Mouse (Mus musculus) liver, postnatal 0 days (tissue): ENCODE measurements around the gene Nek4. TPM values are rescaled to one million over a fixed set of nuclear protein-coding genes. Genes with fewer than 3 reads are reported as not detected.

ENCODE experiments used
- ATAC-seq: fragments of 200-750 bp; cut with Nextera tagmentation; 2 replicates; pipeline ENCODE4 v1.8.0; 2017; ENCODE audit warnings: mild to moderate bottlenecking, moderate library complexity
- DNase-seq: peaks from one replicate; pipeline ENCODE4 v3.0.0-alpha.2; 2016
- H3K27ac ChIP-seq: fragments of 300-500 bp; sonication (generic); 2 replicates; pipeline ENCODE4 v1.5.1; 2014; ENCODE audit warnings: antibody characterized with exemption, moderate library complexity, mild to moderate bottlenecking, low read depth
- H3K27me3 ChIP-seq: fragments of 300-500 bp; sonication (generic); 2 replicates; pipeline ENCODE4 v1.6.1; 2014; ENCODE audit warnings: low read length, control low read depth, mixed read lengths; ENCODE audit not compliant: insufficient read depth
- H3K36me3 ChIP-seq: fragments of 300-500 bp; sonication (generic); replicated peaks from 2 replicates; pipeline ENCODE4 v1.6.1; 2014; ENCODE audit warnings: mild to moderate bottlenecking, control low read depth, low read length, moderate library complexity, mixed read lengths; ENCODE audit not compliant: insufficient read depth
- H3K4me1 ChIP-seq: fragments of 300-500 bp; sonication (generic); 2 replicates; pipeline ENCODE4 v1.6.1; 2014; ENCODE audit warnings: antibody characterized with exemption, mild to moderate bottlenecking, control low read depth; ENCODE audit not compliant: insufficient read depth
- H3K4me2 ChIP-seq: fragments of 300-500 bp; sonication (generic); 2 replicates; pipeline ENCODE4 v1.6.1; 2014; ENCODE audit warnings: low read depth, mild to moderate bottlenecking, low read length, moderate library complexity, mixed read lengths
- H3K4me3 ChIP-seq: fragments of 300-500 bp; sonication (generic); 2 replicates; pipeline ENCODE4 v1.5.1; 2014; ENCODE audit warnings: low read depth, low read length
- H3K9ac ChIP-seq: fragments of 300-500 bp; sonication (generic); replicated peaks from 2 replicates; pipeline ENCODE4 v1.6.1; 2014; ENCODE audit warnings: mild to moderate bottlenecking, moderate library complexity
- H3K9me3 ChIP-seq: fragments of 300-500 bp; sonication (generic); 2 replicates; pipeline ENCODE4 v1.6.1; 2016; ENCODE audit warnings: mild to moderate bottlenecking, control low read depth, low read length, mixed read lengths
- CTCF ChIP-seq: sonication (generic); IDR thresholded peaks from 2 replicates; pipeline ENCODE4 v1.5.1; 2016; ENCODE audit warnings: antibody characterized with exemption, low read depth
- EP300 ChIP-seq: IDR thresholded peaks from 2 replicates; pipeline ENCODE4 v1.6.1; 2016; ENCODE audit warnings: antibody characterized with exemption, low read depth, mild to moderate bottlenecking
- WGBS: fragments of 180-500 bp; shearing (Covaris S2); extraction: QIAGEN DNeasy Blood & Tissue Kit; methylation state at CpG from one replicate; pipeline ENCODE4 v1.1.7; 2014; ENCODE audit not compliant: insufficient replicate concordance; 5-methylcytosine and 5-hydroxymethylcytosine counted together
- polyA plus RNA-seq: library from polyadenylated mRNA; unstranded; fragments of >200 nt; fragmentation: Nextera tagmentation; extraction: Ambion mirVana; gene quantifications from 2 replicates; pipeline ENCODE4 v1.2.1, GENCODE M21; 2015

Gene Nek4
- polyA plus RNA-seq, 1 experiment from 2014 or later = 3.1 TPM

- no peak for TF ChIP-seq CTCF
- TF ChIP-seq EP300 = peak; percentile 75
- Histone ChIP-seq H3K27me3 (no peaks in the 10 kb centered on the region), H3K9ac (peak overlapping the region; percentile 50; the same call in 1 of the 2 replicates), H3K4me3 (no peak overlapping the region), H3K36me3 (no peaks in the 10 kb centered on the region), H3K4me2 (peak overlapping the region; percentile 28; the same call in 1 of the 2 replicates), H3K9me3 (no peaks in the 10 kb centered on the region), H3K27ac (peak overlapping the region; percentile 98), H3K4me1 (peaks cover 4% of the 10 kb centered on the region)
- WGBS = 47% methylated on average over 2 of the region's 2 CpGs
- ATAC-seq (peak; percentile 86), DNase-seq (peak; percentile 51)
Observed at GRCm38 (mm10) chr14:30944745-30945144, 6.4 kb upstream of the Nek4 start.

GRCm38 (mm10) chr14:30949986-30950385 is 1.2 kb upstream of the Nek4 start:
- TF ChIP-seq EP300 = no peak
- TF ChIP-seq CTCF = no peak; the same call in 1 of the 2 replicates
- WGBS = 80% methylated on average over 10 of the region's 10 CpGs
- Histone ChIP-seq H3K9me3 (no peaks in the 10 kb centered on the region), H3K4me3 (no peak overlapping the region), H3K4me2 (0 out of 2 replicates have a peak overlapping the region, but pooled peaks have one; percentile 92), H3K9ac (no peak overlapping the region), H3K36me3 (no peaks in the 10 kb centered on the region), H3K4me1 (peaks cover 11% of the 10 kb centered on the region), H3K27ac (peak overlapping the region; percentile 73; the same call in 1 of the 2 replicates), H3K27me3 (no peaks in the 10 kb centered on the region)
- peak; percentile 16; the same call in 1 of the 2 replicates for ATAC-seq
- DNase-seq = no peak

- Histone ChIP-seq H3K9me3 (no peaks in the 10 kb centered on the region), H3K4me3 (no peak overlapping the region), H3K27ac (no peak overlapping the region), H3K4me1 (no peaks in the 10 kb centered on the region), H3K9ac (no peak overlapping the region), H3K27me3 (no peaks in the 10 kb centered on the region), H3K4me2 (no peak overlapping the region), H3K36me3 (no peaks in the 10 kb centered on the region; the same call in 1 of the 2 replicates)
- DNase-seq (no peak), ATAC-seq (no peak)
- 73% methylated on average over 2 of the region's 2 CpGs for WGBS
- TF ChIP-seq CTCF (no peak), EP300 (no peak)
Observed at GRCm38 (mm10) chr14:30958517-30958916, 7.3 kb downstream of the Nek4 start.

- Histone ChIP-seq H3K9ac (no peak overlapping the region), H3K4me2 (no peak overlapping the region), H3K27me3 (no peaks in the 10 kb centered on the region), H3K36me3 (no peaks in the 10 kb centered on the region; the same call in 1 of the 2 replicates), H3K27ac (no peak overlapping the region), H3K4me3 (no peak overlapping the region), H3K9me3 (no peaks in the 10 kb centered on the region), H3K4me1 (no peaks in the 10 kb centered on the region)
- DNase-seq (no peak), ATAC-seq (peak; percentile 40; the same call in 1 of the 2 replicates)
- TF ChIP-seq CTCF (no peak), EP300 (no peak)
- WGBS = 61% methylated on average over 4 of the region's 4 CpGs
Observed at GRCm38 (mm10) chr14:30959031-30959430, 7.9 kb downstream of the Nek4 start.

- Histone ChIP-seq H3K36me3 (peaks cover 2% of the 10 kb centered on the region; the same call in 1 of the 2 replicates), H3K27me3 (no peaks in the 10 kb centered on the region), H3K4me3 (no peak overlapping the region), H3K4me2 (no peak overlapping the region), H3K9me3 (no peaks in the 10 kb centered on the region), H3K27ac (no peak overlapping the region), H3K4me1 (no peaks in the 10 kb centered on the region), H3K9ac (no peak overlapping the region)
- ATAC-seq (no peak), DNase-seq (no peak)
- no peak for TF ChIP-seq EP300
- no peak for TF ChIP-seq CTCF
- WGBS = 83% methylated on average over 1 of the region's 1 CpGs
Observed at GRCm38 (mm10) chr14:30960366-30960765, 9.2 kb downstream of the Nek4 start.

- Histone ChIP-seq H3K4me2 (no peak overlapping the region), H3K4me3 (no peak overlapping the region), H3K4me1 (0 out of 2 replicates have a peak, but pooled peaks cover 3% of the 10 kb centered on the region), H3K27me3 (no peaks in the 10 kb centered on the region), H3K9ac (no peak overlapping the region), H3K36me3 (peaks cover 3% of the 10 kb centered on the region; the same call in 1 of the 2 replicates), H3K9me3 (no peaks in the 10 kb centered on the region), H3K27ac (peak overlapping the region; percentile 46; the same call in 1 of the 2 replicates)
- DNase-seq (no peak), ATAC-seq (peak; percentile 44; the same call in 1 of the 2 replicates)
- no peak for TF ChIP-seq CTCF
- no peak for TF ChIP-seq EP300
- 56% methylated on average over 6 of the region's 6 CpGs for WGBS
Observed at GRCm38 (mm10) chr14:30974204-30974603, 23.0 kb downstream of the Nek4 start.
